Mouse (Mus musculus): Measurements from ENCODE around the gene Ccdc141.

GRCm38 (mm10) chr2:77201900-77202299 lies 31.5 kb upstream of the Ccdc141 start:
- no peak for TF ChIP-seq CTCF (IDR thresholded peaks at IDR 0.05; ENCODE audit: low read depth)
- TF ChIP-seq EP300 (IDR thresholded peaks at IDR 0.05; ENCODE audit: low read depth): no peak
